Mouse (Mus musculus): Measurements from ENCODE around the gene 4632433K11Rik. TPM values are rescaled to one million over a fixed set of nuclear protein-coding genes. Genes with fewer than 3 reads are reported as not detected.
"Not testable (repeated sequence)": the region's sequence is repeated elsewhere in the genome, so short reads cannot be mapped to it uniquely, and the experiment has no call there.

4632433K11Rik gene
- polyA plus RNA-seq, 1 experiment from 2014 or later = not detected

DNA sequence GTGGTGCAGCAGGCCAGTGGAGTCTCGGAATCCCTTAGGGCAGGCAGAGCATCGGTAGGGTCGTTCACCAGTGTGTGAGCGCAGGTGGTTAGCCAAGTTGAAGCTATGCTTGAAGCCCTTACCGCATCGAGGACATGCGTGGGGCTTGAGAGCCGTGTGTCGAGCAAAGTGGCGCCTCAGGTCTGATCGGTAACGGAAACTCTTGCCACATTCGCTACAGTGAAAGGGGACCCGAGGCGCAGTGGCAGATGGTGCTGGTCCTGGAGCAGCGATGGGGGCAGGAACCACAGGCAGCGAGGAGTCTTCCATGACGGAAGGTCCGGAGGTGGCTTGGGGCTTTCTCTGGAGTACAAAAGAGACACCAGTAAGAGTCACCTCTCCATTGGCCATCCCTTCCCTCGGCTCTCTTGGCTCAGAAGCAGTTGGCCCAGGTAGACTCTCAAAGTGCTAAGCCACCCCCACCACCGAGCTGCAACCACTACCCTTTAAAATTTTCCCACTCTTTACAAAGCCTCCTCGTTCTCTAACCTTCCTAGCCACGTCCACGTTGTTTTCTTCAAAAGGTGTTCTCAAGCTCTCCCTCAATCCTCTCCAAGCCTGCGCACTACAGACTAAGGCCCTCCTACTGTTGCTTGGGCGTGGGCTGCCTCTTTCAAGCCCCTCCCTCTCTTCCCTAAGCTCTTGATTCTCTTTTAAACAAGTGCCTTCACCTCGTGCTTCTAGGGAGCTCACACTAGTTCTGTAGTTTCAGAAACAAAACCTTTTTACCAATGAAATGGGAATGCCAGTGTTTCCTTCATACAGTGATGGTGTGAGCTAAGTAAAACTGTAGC lies 21.0 kb upstream of the 4632433K11Rik start:
- Histone ChIP-seq H3K9ac (peak overlapping the region; percentile 54; the same call in 1 of the 2 replicates), H3K4me3 (peak overlapping the region; percentile 75; the same call in 1 of the 2 replicates), H3K4me2 (peak overlapping the region; percentile 79), H3K36me3 (peaks cover 63% of the 10 kb centered on the region), H3K4me1 (peaks cover 12% of the 10 kb centered on the region), H3K27ac (replicated peaks) (0 out of 2 replicates have a peak overlapping the region, but pooled peaks have one; percentile 8), H3K9me3 (no peaks in the 10 kb centered on the region), H3K27me3 (replicated peaks) (no peaks in the 10 kb centered on the region)
- ATAC-seq (ENCODE audit: extremely low read depth, insufficient number of reproducible peaks, low FRiP score, low TSS enrichment) = no peak
- 86% methylated on average over 27 of the region's 27 CpGs for WGBS

DNA sequence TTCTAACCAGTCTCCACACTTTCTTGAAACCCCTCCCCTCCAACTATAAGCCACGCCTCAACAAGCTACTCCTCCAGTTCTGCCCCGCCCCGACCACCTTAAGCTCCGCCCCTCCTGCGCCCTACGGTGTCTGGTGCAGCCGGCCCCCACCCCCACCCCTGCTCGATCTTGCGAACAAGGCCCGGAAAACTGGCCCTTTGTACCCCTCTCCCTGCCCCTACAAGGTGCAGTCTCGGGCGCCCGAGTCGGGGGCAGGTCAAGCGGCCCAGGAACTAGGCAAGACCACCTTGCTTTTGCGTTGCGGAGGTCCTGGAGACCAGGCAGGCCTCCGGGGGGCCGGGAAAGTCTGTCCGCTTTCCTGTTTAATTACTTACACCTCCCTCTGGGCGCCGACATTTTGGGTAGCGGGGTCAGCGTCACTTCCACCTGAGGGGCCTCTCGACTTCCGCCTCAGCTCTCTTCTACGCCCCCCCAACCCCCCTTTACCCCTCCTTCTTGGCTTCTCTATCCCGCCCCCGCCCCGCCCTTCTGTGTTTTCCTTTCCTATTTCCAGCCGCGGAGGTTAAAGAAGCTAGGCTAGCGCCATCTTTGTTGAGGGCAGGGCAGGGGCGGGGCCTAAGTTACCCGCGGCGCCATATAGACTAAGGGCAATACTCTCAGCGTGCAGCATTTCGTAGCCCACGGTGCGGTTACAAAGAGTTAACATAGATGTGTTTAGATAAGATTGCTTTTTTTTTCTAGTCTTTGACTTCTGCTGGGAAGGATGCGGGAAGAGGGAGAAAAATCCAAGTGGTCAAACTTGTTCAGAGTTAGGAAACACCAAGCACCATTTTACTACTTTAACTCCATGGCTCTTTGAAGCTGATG lies 19.4 kb upstream of the 4632433K11Rik start, which contains the start of the genes Zfp524 and Fiz1:
Zfp524 (plus strand) TSS at position 165 of the 867 bp plus-strand sequence.
Fiz1 (minus strand) TSS at position 447 of the 867 bp plus-strand sequence.
- Histone ChIP-seq H3K9me3 (no peaks in the 10 kb centered on the region), H3K4me1 (peaks cover 18% of the 10 kb centered on the region), H3K27me3 (replicated peaks) (no peaks in the 10 kb centered on the region), H3K4me2 (peak within 1 kb of the TSS; percentile 79), H3K9ac (peak within 1 kb of the TSS; percentile 94), H3K4me3 (peak within 1 kb of the TSS; percentile 75), H3K36me3 (peaks cover 50% of the 10 kb centered on the region), H3K27ac (replicated peaks) (peak within 1 kb of the TSS; percentile 99)
- ATAC-seq (ENCODE audit: extremely low read depth, insufficient number of reproducible peaks, low FRiP score, low TSS enrichment) = peak; percentile 79
- 0% methylated on average over 42 of the region's 42 CpGs for WGBS

DNA sequence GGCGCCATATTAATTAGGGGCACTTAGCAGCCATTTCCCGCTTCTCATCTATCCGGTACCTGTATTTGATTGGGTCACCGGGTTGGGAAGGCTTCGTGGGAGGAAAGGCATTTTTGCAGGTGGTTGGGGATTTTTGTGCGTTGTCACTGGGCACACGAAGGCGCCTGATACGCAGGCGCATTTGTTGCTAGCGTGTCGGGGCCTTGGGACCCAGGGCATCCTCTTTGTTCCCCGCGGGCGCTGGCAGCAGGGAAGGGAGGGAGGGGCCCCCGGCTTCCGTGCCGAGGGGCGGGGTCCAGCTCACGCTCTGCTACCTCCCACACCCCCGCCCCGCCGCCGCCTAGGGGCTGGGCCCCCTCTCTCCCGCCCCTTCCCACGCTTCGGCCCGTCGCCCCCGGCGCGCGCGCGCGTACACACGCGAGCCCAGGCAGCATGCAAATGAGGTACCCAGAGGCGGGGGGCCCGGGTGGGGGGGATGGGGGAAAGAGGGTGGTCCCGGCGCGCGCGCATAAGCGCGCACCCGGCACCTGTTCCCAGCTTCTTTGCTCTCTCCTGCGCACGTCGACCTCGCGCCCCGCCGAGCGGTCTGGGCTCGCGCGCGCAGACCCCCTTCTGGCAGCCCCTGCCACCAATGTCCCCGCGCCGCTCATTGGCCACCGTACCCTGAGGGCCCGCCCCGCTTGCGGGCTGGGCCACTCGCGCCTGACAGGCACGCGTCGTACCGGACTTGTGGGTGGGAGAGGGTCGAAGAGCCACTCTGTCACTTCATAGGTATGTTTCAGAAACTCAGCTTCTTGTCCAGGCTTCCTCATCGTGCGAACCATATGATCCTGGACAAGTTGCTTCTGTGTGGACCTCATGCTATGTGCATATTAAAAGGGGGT lies 18.6 kb upstream of the 4632433K11Rik start, which contains the start of gene Gm44973:
Gm44973 (plus strand) TSS at position 379 of the 884 bp plus-strand sequence.
- Histone ChIP-seq H3K36me3 (peaks cover 42% of the 10 kb centered on the region), H3K27ac (replicated peaks) (peak within 1 kb of the TSS; percentile 99), H3K4me2 (peak within 1 kb of the TSS; percentile 79), H3K4me3 (peak within 1 kb of the TSS; percentile 75), H3K9me3 (no peaks in the 10 kb centered on the region), H3K27me3 (replicated peaks) (no peaks in the 10 kb centered on the region), H3K9ac (peak within 1 kb of the TSS; percentile 94), H3K4me1 (peaks cover 20% of the 10 kb centered on the region)
- under 1% methylated on average over 57 of the region's 76 CpGs for WGBS
- ATAC-seq (ENCODE audit: extremely low read depth, insufficient number of reproducible peaks, low FRiP score, low TSS enrichment) = peak; percentile 74

DNA sequence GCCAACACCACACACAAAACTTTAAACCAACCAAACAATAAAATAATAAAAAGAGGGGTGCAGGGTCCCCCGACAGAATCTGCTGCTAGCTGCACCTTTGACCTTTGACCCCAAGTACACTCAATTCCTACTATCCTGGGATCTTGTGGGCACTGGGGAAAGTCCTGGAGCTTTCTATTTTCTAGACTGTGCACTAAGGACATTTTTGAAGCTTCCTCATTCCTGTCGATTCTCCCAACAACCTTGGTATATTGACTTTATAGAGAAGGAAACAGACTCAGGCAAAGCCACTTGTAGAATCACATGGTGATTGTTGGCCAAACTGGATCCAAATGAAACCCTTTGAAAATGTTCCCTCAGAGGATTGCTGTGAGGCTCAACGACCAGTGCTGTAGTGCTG lies 17.9 kb upstream of the 4632433K11Rik start:
- peak overlapping the region; percentile 75 for H3K4me3 ChIP-seq
- ATAC-seq (ENCODE audit: extremely low read depth, insufficient number of reproducible peaks, low FRiP score, low TSS enrichment) = no peak
- 65% methylated on average over 3 of the region's 3 CpGs for WGBS
- peak overlapping the region; percentile 82 for H3K9ac ChIP-seq
- no peaks in the 10 kb centered on the region for H3K9me3 ChIP-seq
- peaks cover 35% of the 10 kb centered on the region for H3K36me3 ChIP-seq
- peak overlapping the region; percentile 99 for H3K27ac ChIP-seq (replicated peaks)
- H3K27me3 ChIP-seq (replicated peaks) = no peaks in the 10 kb centered on the region
- H3K4me2 ChIP-seq = peak overlapping the region; percentile 79
- H3K4me1 ChIP-seq = peaks cover 24% of the 10 kb centered on the region

DNA sequence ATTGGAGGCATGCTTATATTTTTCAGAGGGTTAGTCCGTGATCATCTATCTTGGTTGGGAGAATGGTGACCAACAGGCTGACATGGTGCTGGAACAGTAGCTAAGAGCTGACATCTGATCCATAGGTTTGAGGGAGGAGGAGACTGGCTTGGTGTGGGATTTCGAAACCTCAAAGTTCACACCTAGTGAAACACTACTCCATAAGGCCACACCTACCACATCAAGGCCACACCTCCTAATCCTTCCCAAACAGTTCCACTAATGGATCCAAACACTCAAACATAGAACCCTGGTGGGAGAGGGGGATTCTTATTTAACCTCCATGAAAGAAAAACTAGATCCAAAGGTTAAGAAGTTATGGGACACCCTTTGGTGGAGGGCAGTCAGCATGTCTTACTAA lies 17.0 kb upstream of the 4632433K11Rik start:
- Histone ChIP-seq H3K27me3 (replicated peaks) (no peaks in the 10 kb centered on the region), H3K27ac (replicated peaks) (no peak overlapping the region), H3K4me1 (peaks cover 32% of the 10 kb centered on the region), H3K36me3 (peaks cover 31% of the 10 kb centered on the region), H3K4me3 (no peak overlapping the region), H3K9me3 (no peaks in the 10 kb centered on the region), H3K9ac (no peak overlapping the region), H3K4me2 (no peak overlapping the region)
- 92% methylated on average over 2 of the region's 2 CpGs for whole genome bisulfite sequencing
- no peak for ATAC-seq (ENCODE audit: extremely low read depth, insufficient number of reproducible peaks, low FRiP score, low TSS enrichment)

DNA sequence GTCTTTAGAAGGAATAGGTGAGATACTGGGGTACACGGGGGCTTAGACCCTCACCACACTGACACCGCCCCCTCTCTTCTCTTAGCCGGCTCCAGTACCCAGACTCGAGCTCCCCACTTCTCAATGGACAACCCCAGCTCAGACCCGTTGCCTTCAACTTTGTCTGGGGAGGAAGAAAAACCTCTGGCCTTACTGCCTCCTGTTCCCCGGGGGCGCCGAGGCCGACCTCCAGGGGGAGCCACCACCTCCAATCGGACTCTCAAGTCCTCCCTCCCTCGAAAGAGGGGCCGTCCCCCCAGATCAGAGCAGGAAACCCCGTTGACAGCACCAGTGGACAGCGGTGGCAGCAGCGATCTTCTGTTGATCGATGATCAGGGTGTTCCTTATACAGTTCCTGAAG lies 16.6 kb upstream of the 4632433K11Rik start:
- Histone ChIP-seq H3K4me2 (no peak overlapping the region), H3K27ac (replicated peaks) (no peak overlapping the region), H3K36me3 (peaks cover 31% of the 10 kb centered on the region), H3K27me3 (replicated peaks) (no peaks in the 10 kb centered on the region), H3K4me3 (no peak overlapping the region), H3K9me3 (no peaks in the 10 kb centered on the region), H3K9ac (no peak overlapping the region), H3K4me1 (peaks cover 35% of the 10 kb centered on the region)
- ATAC-seq (ENCODE audit: extremely low read depth, insufficient number of reproducible peaks, low FRiP score, low TSS enrichment) = no peak
- 85% methylated on average over 16 of the region's 16 CpGs for WGBS

DNA sequence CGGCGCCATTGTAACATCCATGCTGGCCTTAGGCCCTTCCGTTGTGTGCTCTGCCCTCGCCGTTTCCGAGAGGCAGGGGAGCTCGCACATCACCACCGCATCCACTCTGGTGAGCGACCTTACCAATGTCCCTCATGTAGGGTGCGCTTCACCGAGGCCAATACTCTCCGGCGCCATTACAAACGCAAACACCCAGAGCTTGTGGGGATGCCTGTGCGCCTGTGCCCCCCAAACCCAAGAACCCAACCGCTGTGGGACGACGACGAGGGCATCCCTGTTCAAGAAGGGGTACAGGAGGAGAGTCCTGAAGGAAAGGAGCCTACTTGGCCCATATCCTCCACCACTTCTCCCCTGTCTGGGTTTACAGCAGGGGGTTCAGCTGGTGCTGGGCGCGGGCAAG lies 16.0 kb upstream of the 4632433K11Rik start:
- WGBS = 94% methylated on average over 21 of the region's 21 CpGs
- H3K36me3 ChIP-seq = peaks cover 31% of the 10 kb centered on the region
- no peak overlapping the region for H3K4me3 ChIP-seq
- H3K9ac ChIP-seq = no peak overlapping the region
- H3K27me3 ChIP-seq (replicated peaks) = no peaks in the 10 kb centered on the region
- peaks cover 37% of the 10 kb centered on the region for H3K4me1 ChIP-seq
- no peaks in the 10 kb centered on the region for H3K9me3 ChIP-seq
- no peak overlapping the region for H3K4me2 ChIP-seq
- no peak for ATAC-seq (ENCODE audit: extremely low read depth, insufficient number of reproducible peaks, low FRiP score, low TSS enrichment)
- H3K27ac ChIP-seq (replicated peaks) = no peak overlapping the region

DNA sequence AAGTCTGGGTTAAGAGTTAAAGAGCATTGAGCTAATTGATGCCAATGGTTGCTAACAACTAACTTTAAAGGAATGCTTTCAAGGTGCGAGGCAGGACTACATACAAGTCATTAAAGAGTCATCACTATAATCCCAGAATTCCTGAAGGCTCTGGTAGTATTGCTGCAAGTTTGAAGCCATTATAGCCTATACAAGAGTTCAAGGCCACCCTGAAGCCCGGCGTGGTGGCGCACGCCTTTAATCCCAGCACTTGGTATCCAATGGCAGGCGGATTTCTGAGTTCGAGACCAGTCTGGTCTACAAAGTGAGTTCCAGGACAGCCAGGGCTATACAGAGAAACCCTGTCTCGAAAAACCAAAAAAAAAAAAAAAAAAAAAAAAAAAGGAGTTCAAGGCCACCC lies 14.3 kb upstream of the 4632433K11Rik start:
- peak overlapping the region; percentile 91 for H3K4me2 ChIP-seq
- H3K9me3 ChIP-seq; ATAC-seq (ENCODE audit: extremely low read depth, insufficient number of reproducible peaks, low FRiP score, low TSS enrichment); H3K27me3 ChIP-seq (replicated peaks): not testable (repeated sequence)
- H3K4me3 ChIP-seq = peak overlapping the region; percentile 77
- peaks cover 46% of the 10 kb centered on the region for H3K36me3 ChIP-seq
- peaks cover 39% of the 10 kb centered on the region for H3K4me1 ChIP-seq
- peak overlapping the region; percentile 95 for H3K27ac ChIP-seq (replicated peaks)
- WGBS = 28% methylated on average over 8 of the region's 8 CpGs
- H3K9ac ChIP-seq = peak overlapping the region; percentile 75

DNA sequence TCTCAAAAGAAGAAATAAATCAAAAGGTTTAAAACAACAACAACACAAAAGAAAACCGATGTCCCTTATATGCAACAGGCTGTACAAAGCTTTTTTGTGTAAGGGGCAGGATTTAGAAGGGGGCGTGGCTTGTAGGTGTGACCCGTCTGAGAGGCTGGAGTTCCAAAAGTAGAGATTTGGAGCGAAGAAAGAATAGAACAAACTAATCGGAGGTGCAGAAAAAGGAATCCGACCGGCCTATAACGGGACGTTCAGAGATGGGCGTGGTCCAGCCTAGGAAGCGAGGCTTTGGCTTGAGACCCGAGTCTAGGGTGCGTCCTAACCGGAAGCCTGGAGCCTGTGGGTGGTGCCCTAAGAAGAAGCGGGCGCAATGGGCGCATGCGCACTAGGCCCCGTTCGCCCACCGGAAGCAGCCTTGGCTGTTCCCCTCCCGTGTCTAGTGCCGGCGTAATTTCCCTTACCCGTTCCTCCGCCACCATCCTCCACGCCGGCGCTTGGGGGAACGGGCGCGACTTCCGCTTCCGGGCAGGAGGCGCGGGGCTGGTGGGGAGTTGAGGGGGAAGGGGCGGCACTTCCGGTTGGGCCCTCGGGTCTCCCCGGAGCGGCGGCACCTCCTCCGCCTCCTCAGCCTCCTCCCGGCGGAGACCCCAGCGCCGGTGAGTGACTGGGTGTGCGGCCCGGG lies 13.8 kb upstream of the 4632433K11Rik start, which contains the start of the genes Zfp865 and Ccdc106:
Zfp865 (plus strand) TSS at position 377 of the 682 bp plus-strand sequence.
Ccdc106 (plus strand) TSS at position 554 of the 682 bp plus-strand sequence.
- Histone ChIP-seq H3K4me2 (peak within 1 kb of the TSS; percentile 91), H3K9me3 (no peaks in the 10 kb centered on the region), H3K4me1 (peaks cover 39% of the 10 kb centered on the region), H3K27me3 (replicated peaks) (no peaks in the 10 kb centered on the region), H3K27ac (replicated peaks) (peak within 1 kb of the TSS; percentile 95), H3K4me3 (peak within 1 kb of the TSS; percentile 77), H3K9ac (peak within 1 kb of the TSS; percentile 96), H3K36me3 (peaks cover 52% of the 10 kb centered on the region)
- ATAC-seq (ENCODE audit: extremely low read depth, insufficient number of reproducible peaks, low FRiP score, low TSS enrichment) = peak; percentile 85
- WGBS = under 1% methylated on average over 44 of the region's 49 CpGs

DNA sequence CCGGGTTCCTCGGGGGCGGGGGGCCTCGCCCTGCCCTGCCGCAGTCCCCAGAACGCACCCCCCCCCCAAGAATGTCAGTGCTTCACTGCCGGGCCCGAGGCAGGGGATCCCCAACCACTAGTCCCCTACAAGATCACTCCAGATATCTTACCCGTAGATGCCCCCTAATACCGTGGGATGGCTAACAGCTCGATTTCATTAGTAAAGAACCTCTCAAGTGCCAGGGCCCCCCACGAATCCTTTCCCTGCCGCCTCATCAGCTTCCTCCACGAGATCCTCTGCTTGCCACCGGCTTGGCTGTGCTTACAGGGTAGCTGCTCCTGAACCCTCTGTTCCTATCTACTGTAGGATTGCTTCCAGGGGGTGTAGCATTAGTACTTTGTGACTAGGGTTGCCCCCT lies 13.2 kb upstream of the 4632433K11Rik start:
- peak overlapping the region; percentile 95 for H3K27ac ChIP-seq (replicated peaks)
- H3K4me1 ChIP-seq = peaks cover 39% of the 10 kb centered on the region
- WGBS = under 1% methylated on average over 10 of the region's 15 CpGs
- ATAC-seq (ENCODE audit: extremely low read depth, insufficient number of reproducible peaks, low FRiP score, low TSS enrichment) = peak; percentile 3
- H3K36me3 ChIP-seq = peaks cover 57% of the 10 kb centered on the region
- H3K9me3 ChIP-seq = no peaks in the 10 kb centered on the region
- peak overlapping the region; percentile 91 for H3K4me2 ChIP-seq
- no peaks in the 10 kb centered on the region for H3K27me3 ChIP-seq (replicated peaks)
- H3K4me3 ChIP-seq = peak overlapping the region; percentile 77
- peak overlapping the region; percentile 96 for H3K9ac ChIP-seq

All from heart, embryonic 13.5 days (tissue).